Mouse (Mus musculus): ENCODE data around the gene Dennd1a. TPM values are rescaled to one million over a fixed set of nuclear protein-coding genes. Genes with fewer than 3 reads are reported as not detected.
A peak's percentile ranks its signal among the peaks of the same experiment; 100 is the strongest.

Gene Dennd1a
- 9.6 and 11.1 TPM in 2 replicates for polyA plus RNA-seq (2015; fragmentation: Nextera tagmentation; extraction: Ambion mirVana)

- peak; percentile 98 for ATAC-seq
- peak within 1 kb of the TSS; percentile 94 for H3K27ac ChIP-seq (ENCODE audit: low read length)
- H3K9me3 ChIP-seq (ENCODE audit: control insufficient read depth, low read length): no peaks in the 10 kb centered on the region
- H3K9ac ChIP-seq (ENCODE audit: low read depth, low read length): peak within 1 kb of the TSS; percentile 95
- H3K4me1 ChIP-seq (ENCODE audit: control insufficient read depth, insufficient read depth, low read length): peaks cover 6% of the 10 kb centered on the region
- under 1% methylated on average over 63 of the region's 81 CpGs for WGBS
- H3K36me3 ChIP-seq (ENCODE audit: control insufficient read depth, insufficient read depth, low read length): no peaks in the 10 kb centered on the region
- H3K4me2 ChIP-seq (ENCODE audit: low read depth, low read length): peak within 1 kb of the TSS; percentile 82
- H3K27me3 ChIP-seq (replicated peaks; ENCODE audit: control insufficient read depth, insufficient read depth, low read length): no peaks in the 10 kb centered on the region
- peak within 1 kb of the TSS; percentile 88 for H3K4me3 ChIP-seq (ENCODE audit: low read length)
Observed at GRCm38 (mm10) chr2:38286733-38287551, at the start of gene Dennd1a. Dennd1a (minus strand) TSS chr2:38287390.

- WGBS: 1% methylated on average over 17 of the region's 17 CpGs
- no peak overlapping the region for H3K27ac ChIP-seq (ENCODE audit: low read length)
- H3K9me3 ChIP-seq (ENCODE audit: control insufficient read depth, low read length): no peaks in the 10 kb centered on the region
- H3K4me3 ChIP-seq (ENCODE audit: low read length): no peak overlapping the region
- no peak overlapping the region for H3K4me2 ChIP-seq (ENCODE audit: low read depth, low read length)
- peaks cover 11% of the 10 kb centered on the region for H3K4me1 ChIP-seq (ENCODE audit: control insufficient read depth, insufficient read depth, low read length)
- H3K9ac ChIP-seq (ENCODE audit: low read depth, low read length): no peak overlapping the region
- H3K27me3 ChIP-seq (replicated peaks; ENCODE audit: control insufficient read depth, insufficient read depth, low read length): peaks cover 71% of the 10 kb centered on the region
- H3K36me3 ChIP-seq (ENCODE audit: control insufficient read depth, insufficient read depth, low read length): no peaks in the 10 kb centered on the region
- no peak for ATAC-seq
Observed at GRCm38 (mm10) chr2:38336606-38337005, 49.4 kb upstream of the Dennd1a start.

DNA sequence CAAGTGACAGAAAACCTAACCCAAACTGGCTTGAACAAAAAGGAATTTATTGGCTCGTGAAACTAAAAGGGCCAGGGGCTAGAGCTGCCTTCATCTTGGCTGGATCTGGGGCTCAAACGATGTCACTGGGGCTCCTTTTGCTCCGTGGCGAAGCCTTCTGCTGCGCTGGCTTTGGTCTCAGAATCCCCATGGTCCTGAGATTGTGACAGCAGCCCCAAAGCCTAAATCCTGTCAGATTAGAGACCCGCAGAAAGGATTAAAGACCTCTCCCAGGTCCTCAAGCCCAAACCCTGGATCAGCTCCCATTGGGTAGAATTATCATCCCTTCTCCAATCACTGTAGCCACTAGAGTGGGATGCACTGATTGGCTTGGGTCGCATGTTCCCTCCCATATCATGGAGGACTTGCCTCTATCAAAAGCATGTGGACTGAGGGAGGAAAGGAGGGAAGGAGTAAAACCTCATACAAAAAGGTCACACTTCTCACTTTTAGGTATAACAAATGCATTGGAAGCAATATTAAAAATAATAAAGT lies 46.5 kb upstream of the Dennd1a start:
- no peak overlapping the region for H3K4me2 ChIP-seq (ENCODE audit: low read depth, low read length)
- H3K9me3 ChIP-seq (ENCODE audit: control insufficient read depth, low read length): no peaks in the 10 kb centered on the region
- ATAC-seq: no peak
- H3K36me3 ChIP-seq (ENCODE audit: control insufficient read depth, insufficient read depth, low read length): no peaks in the 10 kb centered on the region
- 38% methylated on average over 7 of the region's 7 CpGs for WGBS
- peaks cover 44% of the 10 kb centered on the region for H3K27me3 ChIP-seq (replicated peaks; ENCODE audit: control insufficient read depth, insufficient read depth, low read length)
- no peak overlapping the region for H3K9ac ChIP-seq (ENCODE audit: low read depth, low read length)
- H3K4me3 ChIP-seq (ENCODE audit: low read length): no peak overlapping the region
- no peaks in the 10 kb centered on the region for H3K4me1 ChIP-seq (ENCODE audit: control insufficient read depth, insufficient read depth, low read length)
- H3K27ac ChIP-seq (ENCODE audit: low read length): no peak overlapping the region

GRCm38 (mm10) chr2:38326671-38327070 lies 39.5 kb upstream of the Dennd1a start:
- 44% methylated on average over 1 of the region's 1 CpGs for WGBS
- H3K9ac ChIP-seq (ENCODE audit: low read depth, low read length): no peak overlapping the region
- no peak overlapping the region for H3K4me2 ChIP-seq (ENCODE audit: low read depth, low read length)

DNA sequence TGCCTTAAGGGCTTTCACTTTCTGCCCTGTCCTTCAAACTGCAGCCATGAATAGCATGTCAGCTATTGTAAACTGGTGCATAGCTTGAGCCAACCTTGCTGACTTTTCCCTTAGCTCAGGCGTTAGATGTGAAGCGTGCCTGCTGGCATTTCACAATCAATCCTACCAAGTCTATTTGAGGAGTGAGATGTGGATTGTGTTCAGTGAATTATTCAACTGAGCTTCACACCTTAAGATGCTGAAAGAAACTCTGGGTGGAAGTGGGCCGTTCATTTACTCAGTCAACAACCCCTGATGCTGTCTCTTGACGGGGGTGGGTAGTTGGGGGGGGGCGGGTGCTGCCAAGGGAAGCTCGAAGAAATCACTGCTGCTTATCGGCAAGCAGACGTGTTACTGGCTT lies 36.2 kb upstream of the Dennd1a start:
- WGBS: 37% methylated on average over 8 of the region's 8 CpGs
- H3K9ac ChIP-seq (ENCODE audit: low read depth, low read length): no peak overlapping the region
- peaks cover 5% of the 10 kb centered on the region for H3K27me3 ChIP-seq (replicated peaks; ENCODE audit: control insufficient read depth, insufficient read depth, low read length)
- no peak for ATAC-seq
- H3K4me1 ChIP-seq (ENCODE audit: control insufficient read depth, insufficient read depth, low read length): no peaks in the 10 kb centered on the region
- H3K27ac ChIP-seq (ENCODE audit: low read length): no peak overlapping the region
- H3K36me3 ChIP-seq (ENCODE audit: control insufficient read depth, insufficient read depth, low read length): no peaks in the 10 kb centered on the region
- no peaks in the 10 kb centered on the region for H3K9me3 ChIP-seq (ENCODE audit: control insufficient read depth, low read length)
- no peak overlapping the region for H3K4me3 ChIP-seq (ENCODE audit: low read length)
- no peak overlapping the region for H3K4me2 ChIP-seq (ENCODE audit: low read depth, low read length)

More at GRCm38 (mm10) chr2:38326671-38327070, 39.5 kb upstream of the Dennd1a start:
- Histone ChIP-seq H3K4me1 (ENCODE audit: control insufficient read depth, insufficient read depth, low read length) (no peaks in the 10 kb centered on the region), H3K4me3 (ENCODE audit: low read length) (no peak overlapping the region), H3K27me3 (replicated peaks; ENCODE audit: control insufficient read depth, insufficient read depth, low read length) (peaks cover 5% of the 10 kb centered on the region), H3K27ac (ENCODE audit: low read length) (no peak overlapping the region), H3K9me3 (ENCODE audit: control insufficient read depth, low read length) (no peaks in the 10 kb centered on the region), H3K36me3 (ENCODE audit: control insufficient read depth, insufficient read depth, low read length) (no peaks in the 10 kb centered on the region)
- no peak for ATAC-seq

- no peaks in the 10 kb centered on the region for H3K9me3 ChIP-seq (ENCODE audit: control insufficient read depth, low read length)
- no peak overlapping the region for H3K9ac ChIP-seq (ENCODE audit: low read depth, low read length)
- no peaks in the 10 kb centered on the region for H3K36me3 ChIP-seq (ENCODE audit: control insufficient read depth, insufficient read depth, low read length)
- no peak overlapping the region for H3K4me3 ChIP-seq (ENCODE audit: low read length)
- WGBS: 57% methylated on average over 4 of the region's 4 CpGs
- H3K4me2 ChIP-seq (ENCODE audit: low read depth, low read length): no peak overlapping the region
- no peak for ATAC-seq
- H3K27me3 ChIP-seq (replicated peaks; ENCODE audit: control insufficient read depth, insufficient read depth, low read length): peaks cover 5% of the 10 kb centered on the region
- H3K27ac ChIP-seq (ENCODE audit: low read length): no peak overlapping the region
- H3K4me1 ChIP-seq (ENCODE audit: control insufficient read depth, insufficient read depth, low read length): no peaks in the 10 kb centered on the region
Observed at GRCm38 (mm10) chr2:38320911-38321310, 33.7 kb upstream of the Dennd1a start.

- H3K9me3 ChIP-seq (ENCODE audit: control insufficient read depth, low read length): no peaks in the 10 kb centered on the region
- no peaks in the 10 kb centered on the region for H3K4me1 ChIP-seq (ENCODE audit: control insufficient read depth, insufficient read depth, low read length)
- no peaks in the 10 kb centered on the region for H3K36me3 ChIP-seq (ENCODE audit: control insufficient read depth, insufficient read depth, low read length)
- H3K4me2 ChIP-seq (ENCODE audit: low read depth, low read length): no peak overlapping the region
- H3K9ac ChIP-seq (ENCODE audit: low read depth, low read length): no peak overlapping the region
- H3K4me3 ChIP-seq (ENCODE audit: low read length): no peak overlapping the region
- ATAC-seq: no peak
- 86% methylated on average over 11 of the region's 11 CpGs for WGBS
- no peak overlapping the region for H3K27ac ChIP-seq (ENCODE audit: low read length)
- H3K27me3 ChIP-seq (replicated peaks; ENCODE audit: control insufficient read depth, insufficient read depth, low read length): peaks cover 2% of the 10 kb centered on the region
Observed at GRCm38 (mm10) chr2:38319086-38319485, 31.9 kb upstream of the Dennd1a start.

GRCm38 (mm10) chr2:38313399-38313798 lies 26.2 kb upstream of the Dennd1a start:
- Histone ChIP-seq H3K9ac (ENCODE audit: low read depth, low read length) (no peak overlapping the region), H3K36me3 (ENCODE audit: control insufficient read depth, insufficient read depth, low read length) (no peaks in the 10 kb centered on the region), H3K4me2 (ENCODE audit: low read depth, low read length) (no peak overlapping the region), H3K27me3 (replicated peaks; ENCODE audit: control insufficient read depth, insufficient read depth, low read length) (peaks cover 2% of the 10 kb centered on the region), H3K9me3 (ENCODE audit: control insufficient read depth, low read length) (no peaks in the 10 kb centered on the region), H3K4me3 (ENCODE audit: low read length) (no peak overlapping the region), H3K4me1 (ENCODE audit: control insufficient read depth, insufficient read depth, low read length) (no peaks in the 10 kb centered on the region), H3K27ac (ENCODE audit: low read length) (no peak overlapping the region)
- no peak for ATAC-seq
- WGBS: 53% methylated on average over 3 of the region's 3 CpGs

- H3K4me1 ChIP-seq (ENCODE audit: control insufficient read depth, insufficient read depth, low read length): no peaks in the 10 kb centered on the region
- ATAC-seq: no peak
- no peak overlapping the region for H3K4me3 ChIP-seq (ENCODE audit: low read length)
- H3K36me3 ChIP-seq (ENCODE audit: control insufficient read depth, insufficient read depth, low read length): no peaks in the 10 kb centered on the region
- no peak overlapping the region for H3K9ac ChIP-seq (ENCODE audit: low read depth, low read length)
- H3K27ac ChIP-seq (ENCODE audit: low read length): no peak overlapping the region
- peaks cover 2% of the 10 kb centered on the region for H3K27me3 ChIP-seq (replicated peaks; ENCODE audit: control insufficient read depth, insufficient read depth, low read length)
- no peak overlapping the region for H3K4me2 ChIP-seq (ENCODE audit: low read depth, low read length)
- H3K9me3 ChIP-seq (ENCODE audit: control insufficient read depth, low read length): no peaks in the 10 kb centered on the region
- 40% methylated on average over 3 of the region's 3 CpGs for WGBS
Observed at GRCm38 (mm10) chr2:38312921-38313320, 25.7 kb upstream of the Dennd1a start.

Measured in intestine, embryonic 16.5 days (tissue).